Mouse (Mus musculus): ENCODE data around the gene Tmem8b.

The Tmem8b gene

GRCm38 (mm10) chr4:43713652-43714219 is 45.0 kb downstream of the Tmem8b start:
- no peak for DNase-seq (ENCODE audit: low read depth, low spot score)

DNA sequence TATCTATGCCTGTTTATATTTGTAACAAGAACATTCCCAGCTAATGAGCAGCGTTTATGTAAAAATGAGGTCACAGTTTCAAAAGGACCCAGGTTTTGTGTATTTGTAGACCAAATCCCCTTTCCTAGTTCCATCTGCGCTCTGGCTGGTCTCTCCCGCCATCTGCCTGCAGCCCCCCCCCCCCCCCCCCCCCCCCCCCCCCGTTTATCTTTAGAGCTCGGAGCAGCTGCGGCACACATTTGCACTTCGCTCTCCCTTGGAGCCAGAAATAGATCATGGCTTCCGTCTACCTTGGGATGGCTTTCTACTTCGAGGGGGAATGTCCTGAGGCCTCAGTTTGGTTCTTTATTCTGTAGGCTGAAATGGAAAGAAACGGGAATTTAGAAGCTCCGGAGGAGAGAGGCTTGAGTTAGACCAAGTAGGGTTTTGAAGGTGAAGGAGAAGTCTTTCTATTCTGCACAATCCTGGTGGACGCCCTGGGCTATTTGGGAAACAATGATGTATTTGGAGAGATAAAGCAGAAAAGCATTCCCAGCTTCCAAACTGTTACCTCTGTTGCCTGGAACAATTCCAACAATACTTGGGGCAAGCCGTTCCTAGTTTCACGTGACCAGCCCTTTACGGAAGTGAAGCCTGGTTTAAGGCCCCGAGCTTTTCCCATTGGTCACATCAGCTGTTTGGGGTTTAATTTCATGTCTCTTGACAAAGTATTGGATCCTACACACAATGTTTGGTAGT is 51.9 kb downstream of the Tmem8b start:
- DNase-seq (ENCODE audit: low read depth, low spot score) = peak; percentile 56

DNA sequence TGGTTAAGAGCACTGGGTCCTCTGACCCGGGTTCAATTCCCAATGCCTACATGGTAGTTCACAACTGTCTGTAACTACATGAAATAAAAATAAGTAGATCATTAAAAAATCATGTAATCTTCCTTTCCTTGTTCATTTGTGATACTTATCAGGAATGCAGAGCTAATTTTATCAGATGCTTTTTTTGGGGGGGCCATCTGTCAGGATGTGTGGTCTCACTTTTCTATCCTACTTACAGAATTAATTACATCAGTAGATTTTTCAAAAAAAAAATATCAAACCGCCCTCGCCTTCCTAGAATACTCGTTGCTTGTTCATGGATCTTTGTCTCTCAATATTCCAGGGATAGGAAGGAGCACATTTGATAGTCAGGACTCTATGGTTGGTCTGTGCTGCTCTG is 53.4 kb downstream of the Tmem8b start:
- DNase-seq (ENCODE audit: low read depth, low spot score) = no peak

DNA sequence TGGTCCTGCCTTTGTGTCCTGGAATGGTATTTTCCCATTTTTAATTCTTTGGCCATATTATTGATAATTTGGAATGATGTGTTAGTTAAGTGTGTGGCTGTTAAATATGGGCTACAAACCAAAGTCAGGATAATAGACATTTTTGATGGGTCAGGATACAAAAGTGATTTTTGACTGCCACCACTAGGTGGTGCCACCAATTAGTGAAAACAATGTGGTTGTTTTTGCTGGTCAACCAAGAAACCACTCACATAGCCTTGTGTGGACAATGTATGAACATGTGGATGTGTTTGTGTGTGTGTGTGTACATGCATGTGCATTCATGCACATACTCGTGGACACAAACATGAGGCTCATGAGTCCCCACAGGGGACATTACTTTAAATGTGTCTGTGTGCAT is 56.0 kb downstream of the Tmem8b start:
- peak; percentile 56 for DNase-seq (ENCODE audit: low read depth, low spot score)

GRCm38 (mm10) chr4:43726228-43726993 is 57.6 kb downstream of the Tmem8b start:
- no peak for DNase-seq (ENCODE audit: low read depth, low spot score)

- peak; percentile 44 for DNase-seq (ENCODE audit: low read depth, low spot score)
Measured at GRCm38 (mm10) chr4:43726995-43727394, 58.2 kb downstream of the Tmem8b start, which contains the start of gene Hrct1. Gene Hrct1, plus strand, starts transcription at chr4:43727188.

- DNase-seq (ENCODE audit: low read depth, low spot score) = no peak
Measured at GRCm38 (mm10) chr4:43727718-43728575, 59.2 kb downstream of the Tmem8b start.

GRCm38 (mm10) chr4:43728576-43728954 is 59.8 kb downstream of the Tmem8b start:
- DNase-seq (ENCODE audit: low read depth, low spot score) = no peak

DNA sequence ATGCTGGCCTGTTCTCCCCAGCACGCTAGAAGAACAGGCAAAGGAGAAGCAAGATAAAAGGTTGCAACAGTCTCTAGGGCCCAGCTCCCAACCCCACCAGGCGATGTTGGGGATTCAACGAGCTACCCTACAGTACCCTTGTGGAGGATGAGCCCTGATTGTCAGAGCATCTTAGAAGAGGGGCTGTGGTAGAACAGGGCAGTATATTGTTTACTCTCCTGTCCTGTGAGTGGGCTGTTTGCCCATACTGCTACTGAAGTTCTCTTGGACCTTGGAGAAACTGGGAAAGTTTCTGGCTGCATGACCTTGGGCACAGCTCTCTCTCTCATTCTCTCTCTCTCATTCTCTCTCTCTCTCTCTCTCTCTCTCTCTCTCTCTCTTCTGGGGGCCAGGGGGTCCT is 60.4 kb downstream of the Tmem8b start:
- no peak for DNase-seq (ENCODE audit: low read depth, low spot score)

- DNase-seq (ENCODE audit: low read depth, low spot score) = no peak
Measured at GRCm38 (mm10) chr4:43729794-43730550, 61.2 kb downstream of the Tmem8b start, which contains the start of gene Spaar. Gene Spaar, plus strand, starts transcription at chr4:43730034.

- DNase-seq (ENCODE audit: low read depth, low spot score) = peak; percentile 58
Measured at GRCm38 (mm10) chr4:43730750-43731297, 62.1 kb downstream of the Tmem8b start.

- DNase-seq (ENCODE audit: low read depth, low spot score) = no peak
Measured at GRCm38 (mm10) chr4:43732171-43732570, 63.4 kb downstream of the Tmem8b start.

- DNase-seq (ENCODE audit: low read depth, low spot score) = no peak
Measured at GRCm38 (mm10) chr4:43733186-43733585, 64.4 kb downstream of the Tmem8b start.

DNA sequence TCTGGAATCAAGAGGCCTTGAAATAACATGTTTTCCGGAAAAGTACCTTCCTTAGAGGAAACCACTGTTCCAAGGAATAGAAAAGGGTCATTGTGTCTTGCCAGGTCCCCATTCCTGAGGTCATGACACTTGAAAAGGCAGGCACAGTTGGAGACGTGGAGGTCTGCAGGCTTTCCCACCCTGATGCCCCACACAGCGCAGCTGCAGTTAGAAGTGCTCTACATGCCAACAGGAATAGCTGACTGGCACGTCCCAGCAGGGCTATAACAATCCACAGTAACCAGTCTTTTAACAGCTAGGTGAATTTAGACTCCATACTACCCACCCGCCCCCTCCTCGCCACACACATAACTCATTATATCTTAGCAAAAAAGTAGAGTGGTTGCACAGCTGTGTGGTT is 68.4 kb downstream of the Tmem8b start:
- DNase-seq (ENCODE audit: low read depth, low spot score) = no peak

- peak; percentile 75 for DNase-seq (ENCODE audit: low read depth, low spot score)
Measured at GRCm38 (mm10) chr4:43738989-43739674, 70.4 kb downstream of the Tmem8b start.

DNA sequence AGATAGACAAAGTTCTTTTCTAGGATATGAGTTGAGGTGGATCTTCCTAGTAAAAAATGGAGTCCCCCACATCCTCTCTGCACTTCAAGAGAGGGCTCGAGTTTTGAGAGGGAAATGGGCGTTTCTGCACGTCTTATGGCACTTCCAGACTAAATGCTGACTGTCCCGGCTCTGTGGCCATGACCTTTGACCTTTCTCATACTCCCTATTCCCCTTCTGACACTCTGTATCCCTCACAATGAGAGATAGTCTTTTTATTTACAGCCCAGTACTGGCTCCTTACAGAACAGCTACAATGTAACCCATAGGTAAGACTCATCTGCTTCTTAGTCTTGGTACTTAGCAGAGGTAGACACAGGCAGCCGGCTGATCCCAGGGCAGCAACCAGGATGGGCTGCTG is 72.8 kb downstream of the Tmem8b start:
- DNase-seq (ENCODE audit: low read depth, low spot score) = peak; percentile 64

All from R1 (cell line).